Mouse (Mus musculus) ES-E14 (cell line): ENCODE data around the gene Il1rl2. TPM values are rescaled to one million over a fixed set of nuclear protein-coding genes. Genes with fewer than 3 reads are reported as not detected.

ENCODE experiments used
- DNase-seq: peaks from one replicate; pipeline ENCODE4 v3.0.0-alpha.2; 2013; ENCODE audit warnings: low read depth, low spot score
- H3K27ac ChIP-seq: 2 replicates; pipeline ENCODE4 v1.5.1; 2012; ENCODE audit warnings: low read depth, mild to moderate bottlenecking, low read length, moderate library complexity, mixed read lengths; ENCODE audit not compliant: poor library complexity, insufficient read depth, severe bottlenecking
- H3K36me3 ChIP-seq: 2 replicates; pipeline ENCODE4 v1.6.1; 2012; ENCODE audit warnings: mild to moderate bottlenecking, low read length, moderate library complexity, mixed read lengths; ENCODE audit not compliant: control insufficient read depth, poor library complexity, insufficient read depth, severe bottlenecking
- H3K4me1 ChIP-seq, 2 experiments: fragments of 150-350 bp in 1 of 2; sonication (generic) in 1 of 2; 2 replicates each; pipeline ENCODE4 v1.6.1; 2012; ENCODE audit warnings: low read length in 2 of 2, mild to moderate bottlenecking in 1 of 2, mixed read lengths in 1 of 2; ENCODE audit not compliant: control insufficient read depth in 2 of 2, insufficient read depth in 2 of 2, poor library complexity in 1 of 2
- H3K4me3 ChIP-seq, 2 experiments: fragments of 150-350 bp in 1 of 2; sonication (generic) in 1 of 2; 2 replicates each; pipeline ENCODE4 v1.5.1; 2012; ENCODE audit warnings: low read length in 2 of 2, low read depth in 1 of 2, mild to moderate bottlenecking in 1 of 2, mixed read lengths in 1 of 2; ENCODE audit not compliant: insufficient read depth in 1 of 2, poor library complexity in 1 of 2, severe bottlenecking in 1 of 2
- H3K9ac ChIP-seq: 2 replicates; pipeline ENCODE4 v1.6.1; 2012; ENCODE audit warnings: low read depth, mild to moderate bottlenecking, low read length, mixed read lengths; ENCODE audit not compliant: poor library complexity, insufficient read depth, severe bottlenecking
- H3K9me3 ChIP-seq: fragments of 150-350 bp; sonication (generic); 2 replicates; pipeline ENCODE4 v1.6.1; 2012; ENCODE audit warnings: low read depth, mild to moderate bottlenecking, low read length; ENCODE audit not compliant: control insufficient read depth, insufficient read depth
- CHD2 ChIP-seq: IDR thresholded peaks from 2 replicates; pipeline ENCODE4 v1.6.1; 2014; ENCODE audit warnings: mild to moderate bottlenecking, low read depth, low read length, inconsistent platforms
- HCFC1 ChIP-seq: IDR thresholded peaks from 2 replicates; pipeline ENCODE4 v1.6.1; 2012; ENCODE audit warnings: low read length, inconsistent platforms, borderline replicate concordance; ENCODE audit not compliant: insufficient read depth
- MAFK ChIP-seq: IDR thresholded peaks from 2 replicates; pipeline ENCODE4 v1.6.1; 2014; ENCODE audit warnings: mild to moderate bottlenecking, low read depth, low read length, inconsistent platforms; ENCODE audit not compliant: insufficient read depth
- ZC3H11A ChIP-seq: IDR thresholded peaks from 2 replicates; pipeline ENCODE4 v1.6.1; 2012; ENCODE audit warnings: low read depth, mild to moderate bottlenecking, inconsistent platforms, low read length, borderline replicate concordance
- ZNF384 ChIP-seq: IDR thresholded peaks from 2 replicates; pipeline ENCODE4 v1.6.1; 2012; ENCODE audit warnings: low read depth, low read length, inconsistent platforms
- in situ Hi-C, 2 experiments: fragments of 600-800 bp; cut with MboI; formaldehyde crosslinking; loops; one replicate each; pipeline ENCODE4 v1.15.1; 2025; ENCODE audit warnings: low sequenced_read_pairs in 2 of 2, inconsistent platforms in 1 of 2; ENCODE audit not compliant: unreplicated experiment in 2 of 2
- total RNA-seq: library from RNA; depleted of rRNA; stranded (reverse); fragments of 300-350 nt; gene quantifications from 2 replicates; pipeline ENCODE4 v1.2.3, GENCODE M21; 2012; rRNA removed

Il1rl2 gene
- total RNA-seq, result 0.26 and 0.27 TPM in 2 replicates

GRCm38 (mm10) chr1:40324457-40324856 is at the start of gene Il1rl2:
Gene Il1rl2, plus strand, starts transcription at chr1:40324610.
- no peaks in the 10 kb centered on the region for H3K9me3 ChIP-seq
- TF ChIP-seq MAFK (no peak), CHD2 (no peak), ZC3H11A (no peak), HCFC1 (no peak), ZNF384 (no peak)
- H3K36me3 ChIP-seq, result no peaks in the 10 kb centered on the region
- no peak within 1 kb of the TSS for H3K9ac ChIP-seq
- peaks cover 0 to 4% of the 10 kb centered on the region in 2 experiments; a peak in 1 of 4 replicates for H3K4me1 ChIP-seq
- in situ Hi-C loops, result no loop called here
- DNase-seq, result no peak
- H3K27ac ChIP-seq, result no peak within 1 kb of the TSS
- H3K4me3 ChIP-seq, result peak within 1 kb of the TSS in 1 of 2 experiments; percentile 55; a peak in 1 of 4 replicates

GRCm38 (mm10) chr1:40275285-40276013 is 49.0 kb upstream of the Il1rl2 start:
- Histone ChIP-seq H3K4me3 (no peak overlapping the region), H3K9ac (no peak overlapping the region), H3K36me3 (no peaks in the 10 kb centered on the region), H3K9me3 (no peaks in the 10 kb centered on the region), H3K27ac (no peak overlapping the region), H3K4me1 (no peaks in the 10 kb centered on the region)
- in situ Hi-C loops, result no loop called here
- no peak for DNase-seq
- TF ChIP-seq CHD2 (no peak), MAFK (no peak), HCFC1 (no peak), ZC3H11A (no peak), ZNF384 (no peak)

GRCm38 (mm10) chr1:40277944-40278343 is 46.5 kb upstream of the Il1rl2 start:
- Histone ChIP-seq H3K9me3 (no peaks in the 10 kb centered on the region), H3K9ac (no peak overlapping the region), H3K36me3 (no peaks in the 10 kb centered on the region), H3K27ac (no peak overlapping the region), H3K4me1 (no peaks in the 10 kb centered on the region), H3K4me3 (no peak overlapping the region)
- TF ChIP-seq HCFC1 (no peak), ZC3H11A (no peak), MAFK (no peak), ZNF384 (no peak), CHD2 (no peak)
- in situ Hi-C loops, result no loop called here
- DNase-seq, result no peak

- no peak overlapping the region for H3K9ac ChIP-seq
- DNase-seq, result no peak
- H3K4me1 ChIP-seq, result no peaks in the 10 kb centered on the region
- no peak overlapping the region for H3K27ac ChIP-seq
- TF ChIP-seq MAFK (no peak), ZNF384 (no peak), CHD2 (no peak), ZC3H11A (no peak)
- H3K9me3 ChIP-seq, result no peaks in the 10 kb centered on the region
- H3K4me3 ChIP-seq, result no peak overlapping the region
- H3K36me3 ChIP-seq, result no peaks in the 10 kb centered on the region
- in situ Hi-C loops, result no loop called here
These were observed 45.7 kb upstream of the Il1rl2 start for GRCm38 (mm10) chr1:40278720-40279119.

GRCm38 (mm10) chr1:40279182-40279743 is 45.1 kb upstream of the Il1rl2 start:
- H3K27ac ChIP-seq, result no peak overlapping the region
- H3K4me3 ChIP-seq, result no peak overlapping the region
- H3K9ac ChIP-seq, result no peak overlapping the region
- no peak for DNase-seq
- H3K4me1 ChIP-seq, result no peaks in the 10 kb centered on the region
- H3K9me3 ChIP-seq, result no peaks in the 10 kb centered on the region
- no peak for TF ChIP-seq ZC3H11A
- no peak for TF ChIP-seq CHD2
- no peak for TF ChIP-seq HCFC1
- no peak for TF ChIP-seq MAFK
- TF ChIP-seq ZNF384, result no peak
- in situ Hi-C loops, result no loop called here
- H3K36me3 ChIP-seq, result no peaks in the 10 kb centered on the region
